Mouse (Mus musculus) liver, adult 2 months (tissue): ENCODE data around the gene Hist1h3h. TPM values are rescaled to one million over a fixed set of nuclear protein-coding genes. Genes with fewer than 3 reads are reported as not detected.
"Not testable (repeated sequence)": the region's sequence is repeated elsewhere in the genome, so short reads cannot be mapped to it uniquely, and the experiment has no call there.

Experiments used
- DNase-seq: peaks from one replicate; pipeline ENCODE4 v3.0.0-alpha.2; 2011; ENCODE audit warnings: low read depth, low spot score; ENCODE audit errors: extremely low read depth
- H3K27ac ChIP-seq: fragments of 200-500 bp; replicated peaks from 2 replicates; pipeline ENCODE4 v1.5.1; 2012; ENCODE audit warnings: low read depth, mild to moderate bottlenecking, control low read depth, inconsistent platforms, low read length; ENCODE audit not compliant: insufficient read depth
- H3K27me3 ChIP-seq: fragments of 200-500 bp; 2 replicates; pipeline ENCODE4 v1.6.1; 2012; ENCODE audit warnings: mild to moderate bottlenecking, moderate library complexity, low read length, inconsistent platforms; ENCODE audit not compliant: control insufficient read depth, insufficient read depth
- H3K36me3 ChIP-seq: fragments of 200-500 bp; 2 replicates; pipeline ENCODE4 v1.6.1; 2012; ENCODE audit warnings: low read length, inconsistent platforms; ENCODE audit not compliant: control insufficient read depth, insufficient read depth
- H3K4me1 ChIP-seq: fragments of 200-500 bp; 2 replicates; pipeline ENCODE4 v1.6.1; 2011; ENCODE audit warnings: low read length; ENCODE audit not compliant: control insufficient read depth, insufficient read depth
- H3K4me3 ChIP-seq: fragments of 200-500 bp; 2 replicates; pipeline ENCODE4 v1.5.1; 2011; ENCODE audit warnings: low read depth, mild to moderate bottlenecking, control low read depth, low read length, moderate library complexity; ENCODE audit not compliant: insufficient read depth
- H3K79me2 ChIP-seq: fragments of 200-500 bp; 2 replicates; pipeline ENCODE4 v1.6.1; 2012; ENCODE audit warnings: inconsistent platforms, mild to moderate bottlenecking, low read length, moderate library complexity; ENCODE audit not compliant: control insufficient read depth, insufficient read depth
- H3K9ac ChIP-seq: fragments of 200-500 bp; 2 replicates; pipeline ENCODE4 v1.6.1; 2012; ENCODE audit warnings: low read depth, mild to moderate bottlenecking, control low read depth, inconsistent platforms, low read length
- CTCF ChIP-seq: fragments of 200-500 bp; IDR thresholded peaks from 2 replicates; pipeline ENCODE4 v1.5.1; 2011; ENCODE audit warnings: low read depth, low read length, control low read depth
- POLR2A ChIP-seq: fragments of 200-500 bp; IDR thresholded peaks from 2 replicates; pipeline ENCODE4 v1.6.1; 2011; ENCODE audit warnings: low read length, control low read depth; ENCODE audit not compliant: insufficient read depth; ENCODE audit errors: extremely low read depth
- WGBS: fragments of 180-500 bp; shearing (Covaris S2); methylation state at CpG from one replicate; pipeline ENCODE4 v1.1.7; 2018; 5-methylcytosine and 5-hydroxymethylcytosine counted together
- polyA plus RNA-seq: library from polyadenylated mRNA; depleted of rRNA; stranded (reverse); fragments of >200 nt; gene quantifications from 2 replicates; pipeline ENCODE4 v1.2.3, GENCODE M21; 2012; rRNA removed
- total RNA-seq: library from RNA; depleted of rRNA; stranded (reverse); fragments of >200 nt; gene quantifications from 2 replicates; pipeline ENCODE4 v1.2.3, GENCODE M21; 2014; rRNA removed

The Hist1h3h gene
- total RNA-seq = 24.2 and 48.6 TPM in 2 replicates
- polyA plus RNA-seq = 1.8 TPM in 1 of 2 replicates, not detected in the other

DNA sequence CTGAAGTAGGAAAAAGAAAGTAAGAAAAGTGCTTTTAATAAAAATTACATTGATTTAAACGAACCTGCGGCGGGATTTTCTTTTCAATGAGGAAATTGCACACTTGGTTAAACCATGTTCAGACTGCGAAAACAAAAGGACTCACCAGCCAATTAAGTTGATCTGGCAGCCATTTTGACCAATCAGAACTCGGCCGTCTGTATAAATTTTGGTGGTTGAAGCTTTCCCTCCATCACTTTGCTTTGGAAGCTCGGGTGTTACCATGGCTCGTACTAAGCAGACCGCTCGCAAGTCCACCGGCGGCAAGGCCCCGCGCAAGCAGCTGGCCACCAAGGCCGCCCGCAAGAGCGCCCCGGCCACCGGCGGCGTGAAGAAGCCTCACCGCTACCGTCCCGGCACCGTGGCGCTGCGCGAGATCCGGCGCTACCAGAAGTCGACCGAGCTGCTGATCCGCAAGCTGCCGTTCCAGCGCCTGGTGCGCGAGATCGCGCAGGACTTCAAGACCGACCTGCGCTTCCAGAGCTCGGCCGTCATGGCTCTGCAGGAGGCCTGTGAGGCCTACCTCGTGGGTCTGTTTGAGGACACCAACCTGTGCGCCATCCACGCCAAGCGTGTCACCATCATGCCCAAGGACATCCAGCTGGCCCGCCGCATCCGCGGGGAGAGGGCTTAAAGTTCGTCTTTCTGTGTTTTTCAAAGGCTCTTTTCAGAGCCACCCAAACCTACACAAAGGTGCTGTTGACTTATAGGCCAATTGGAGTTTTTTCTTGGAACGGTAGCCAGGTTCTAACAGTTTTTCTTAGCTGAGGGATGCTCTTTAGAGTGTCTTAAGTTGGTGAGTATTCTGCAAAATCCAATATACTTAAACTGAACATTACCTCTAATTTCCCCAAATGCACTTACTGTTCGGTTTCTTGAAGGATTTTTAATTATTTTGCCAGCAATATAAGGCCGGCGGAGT lies at the start of gene Hist1h3h:
Hist1h3h (plus strand) TSS at position 263 of the 961 bp plus-strand sequence.
- H3K9ac ChIP-seq, H3K36me3 ChIP-seq, H3K79me2 ChIP-seq, H3K27me3 ChIP-seq: not testable (repeated sequence)
- 7% methylated on average over 32 of the region's 56 CpGs for WGBS
- peak within 1 kb of the TSS; percentile 46 for H3K4me3 ChIP-seq
- H3K27ac ChIP-seq = 0 out of 2 replicates have a peak within 1 kb of the TSS, but pooled peaks have one; percentile 30
- H3K4me1 ChIP-seq = peaks cover 20% of the 10 kb centered on the region
- 0 out of 2 replicates have a peak, but pooled peaks have one; percentile 17 for TF ChIP-seq POLR2A
- peak; percentile 68 for DNase-seq

DNA sequence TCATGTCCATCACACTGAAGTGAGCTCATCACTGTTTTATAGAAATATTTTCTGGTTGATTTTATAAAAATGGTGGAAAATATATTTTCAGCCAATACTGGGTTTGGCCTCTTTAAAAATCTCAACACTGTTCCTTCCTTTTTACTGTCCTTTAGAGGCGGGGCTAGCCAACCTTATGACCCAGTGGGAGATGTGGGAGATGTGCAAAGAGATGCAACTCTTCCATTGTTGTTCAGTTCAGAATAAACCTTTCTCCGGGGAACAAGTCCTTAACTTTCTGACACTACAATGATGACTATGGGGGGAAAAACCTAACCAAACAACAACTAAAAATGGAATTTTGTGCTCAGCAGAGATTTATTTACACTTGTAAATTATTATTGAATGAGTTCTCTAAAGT lies 40.2 kb upstream of the Hist1h3h start, which contains the start of gene Olfr1360:
Olfr1360 (minus strand) TSS at position 101 of the 400 bp plus-strand sequence.
- Histone ChIP-seq H3K79me2 (no peaks in the 10 kb centered on the region), H3K4me3 (no peak within 1 kb of the TSS), H3K36me3 (no peaks in the 10 kb centered on the region), H3K27me3 (no peaks in the 10 kb centered on the region), H3K9ac (no peak within 1 kb of the TSS), H3K4me1 (no peaks in the 10 kb centered on the region), H3K27ac (no peak within 1 kb of the TSS)
- 84% methylated on average over 2 of the region's 2 CpGs for WGBS
- DNase-seq = no peak
- no peak for TF ChIP-seq CTCF
- no peak for TF ChIP-seq POLR2A

DNA sequence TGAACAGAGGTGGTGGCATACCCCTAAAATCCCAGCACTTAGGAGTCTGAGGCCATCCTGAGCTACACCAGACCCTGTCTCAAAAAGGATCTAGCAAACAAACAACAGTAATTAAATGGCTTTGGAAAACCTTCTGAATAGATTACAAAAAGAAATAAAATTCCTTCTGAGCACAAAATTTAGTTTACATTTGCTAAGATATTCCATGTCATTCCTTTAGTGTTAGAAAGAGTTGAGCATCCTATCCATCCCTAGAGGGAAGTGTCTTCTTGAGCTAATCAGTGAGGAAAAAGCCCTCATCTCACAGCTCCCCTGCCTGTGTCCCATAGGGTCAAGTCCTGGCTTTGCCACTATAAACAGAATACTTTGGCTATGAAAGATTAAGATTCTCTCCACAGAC lies 19.6 kb upstream of the Hist1h3h start, which contains the start of gene Olfr1359:
Olfr1359 (plus strand) TSS at position 301 of the 400 bp plus-strand sequence.
- no peaks in the 10 kb centered on the region for H3K79me2 ChIP-seq
- no peak within 1 kb of the TSS for H3K27ac ChIP-seq
- no peak for DNase-seq
- TF ChIP-seq CTCF = no peak
- TF ChIP-seq POLR2A = no peak
- no peak within 1 kb of the TSS for H3K4me3 ChIP-seq
- no peak within 1 kb of the TSS for H3K9ac ChIP-seq
- H3K4me1 ChIP-seq = no peaks in the 10 kb centered on the region
- H3K27me3 ChIP-seq = no peaks in the 10 kb centered on the region
- no peaks in the 10 kb centered on the region for H3K36me3 ChIP-seq

DNA sequence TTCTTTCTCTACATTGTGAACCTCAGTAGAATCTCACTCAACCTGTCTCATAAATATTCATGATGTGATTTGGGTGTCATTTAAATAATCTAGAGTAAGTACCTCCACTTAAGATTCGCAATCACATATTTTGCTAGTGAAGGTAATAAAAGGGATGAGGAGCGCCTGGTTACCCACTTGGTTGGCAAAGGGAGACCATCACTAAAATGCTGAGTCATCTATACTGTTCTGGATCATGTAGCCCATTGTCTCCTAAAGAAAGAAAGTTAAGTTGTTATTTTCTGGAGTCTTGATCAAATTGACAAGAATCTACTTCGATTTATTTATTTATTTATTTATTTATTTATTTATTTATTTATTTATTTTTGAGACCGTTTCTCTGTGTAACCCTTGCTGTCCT lies 10.8 kb upstream of the Hist1h3h start:
- no peak overlapping the region for H3K9ac ChIP-seq
- H3K27me3 ChIP-seq = no peaks in the 10 kb centered on the region; the same call in 1 of the 2 replicates
- no peaks in the 10 kb centered on the region for H3K4me1 ChIP-seq
- no peaks in the 10 kb centered on the region for H3K79me2 ChIP-seq
- 67% methylated on average over 4 of the region's 4 CpGs for whole genome bisulfite sequencing
- H3K4me3 ChIP-seq = no peak overlapping the region
- TF ChIP-seq CTCF (no peak), POLR2A (no peak)
- no peak overlapping the region for H3K27ac ChIP-seq
- no peaks in the 10 kb centered on the region for H3K36me3 ChIP-seq
- no peak for DNase-seq

DNA sequence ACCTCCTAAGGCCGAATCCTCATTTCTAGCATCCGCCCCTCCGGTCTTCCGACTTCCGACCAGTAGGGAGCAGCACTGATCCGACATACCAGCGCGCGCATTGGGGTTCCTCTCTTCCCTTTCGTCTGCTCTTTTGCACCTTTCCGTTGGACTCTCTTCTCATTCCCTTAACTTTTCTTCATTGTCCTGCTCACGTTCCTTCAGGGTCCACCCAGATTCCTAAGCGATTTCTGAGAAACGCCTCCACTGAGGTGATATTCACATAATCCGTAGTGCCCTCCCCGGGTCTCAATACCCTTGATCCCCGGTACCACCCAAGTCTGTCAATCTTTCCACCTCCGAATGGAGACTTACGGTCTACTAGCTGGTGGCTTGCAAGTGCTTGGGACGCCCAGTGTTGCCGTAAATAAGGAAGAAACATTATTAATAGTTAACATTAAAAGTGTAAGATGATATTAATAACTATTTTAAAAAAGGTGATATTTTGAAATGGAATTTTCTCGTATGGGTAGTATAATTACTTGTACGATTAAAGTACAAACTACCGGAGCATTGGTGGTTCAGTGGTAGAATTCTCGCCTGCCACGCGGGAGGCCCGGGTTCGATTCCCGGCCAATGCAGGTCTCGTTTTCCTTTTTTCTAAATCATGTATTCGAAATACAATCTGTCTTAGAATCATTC lies 7.3 kb upstream of the Hist1h3h start:
- no peaks in the 10 kb centered on the region; the same call in 1 of the 2 replicates for H3K27me3 ChIP-seq
- peak overlapping the region; percentile 66 for H3K9ac ChIP-seq
- under 1% methylated on average over 32 of the region's 32 CpGs for WGBS
- TF ChIP-seq CTCF (peak; percentile 87), POLR2A (no peak)
- H3K4me1 ChIP-seq = peaks cover under 1% of the 10 kb centered on the region; the same call in 1 of the 2 replicates
- peak overlapping the region; percentile 58 for H3K27ac ChIP-seq
- peak; percentile 72 for DNase-seq
- H3K36me3 ChIP-seq = no peaks in the 10 kb centered on the region
- peak overlapping the region; percentile 66 for H3K4me3 ChIP-seq
- H3K79me2 ChIP-seq = no peaks in the 10 kb centered on the region
